Mouse (Mus musculus) skeletal muscle tissue, adult 2 months (tissue): ENCODE data around the gene Rps3a1.
A peak's percentile ranks its signal among the peaks of the same experiment; 100 is the strongest.
"Not testable (repeated sequence)": the region's sequence is repeated elsewhere in the genome, so short reads cannot be mapped to it uniquely, and the experiment has no call there.

Experiments
- DNase-seq: peaks from one replicate; pipeline ENCODE4 v3.0.0-alpha.2; 2012; ENCODE audit warnings: low read depth, low spot score

Gene Rps3a1

GRCm38 (mm10) chr3:86114659-86115338 is 27.7 kb downstream of the Rps3a1 start:
- peak; percentile 18 for DNase-seq

DNA sequence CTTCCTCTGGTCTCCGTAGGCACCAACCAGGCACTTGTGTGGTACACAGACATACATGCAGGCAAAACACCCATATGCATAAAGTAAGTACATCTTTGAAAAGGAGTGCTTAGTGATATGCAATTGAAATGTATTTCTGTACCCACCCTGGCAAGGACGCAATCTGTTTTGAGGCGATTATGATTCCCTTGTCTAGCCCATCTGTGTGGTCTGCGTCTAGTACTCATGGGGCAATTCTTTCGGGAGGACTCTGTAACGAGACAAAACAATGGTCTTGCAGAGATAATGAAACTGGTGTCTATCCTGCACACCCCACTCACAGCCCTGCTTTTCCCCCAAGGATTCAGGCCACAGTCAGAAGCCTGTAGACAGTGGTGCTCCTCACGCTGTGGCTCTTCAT is 29.7 kb downstream of the Rps3a1 start:
- no peak for DNase-seq

- peak; percentile 50 for DNase-seq
These were observed 32.4 kb downstream of the Rps3a1 start for GRCm38 (mm10) chr3:86110077-86110476.

- no peak for DNase-seq
These were observed 33.4 kb downstream of the Rps3a1 start for GRCm38 (mm10) chr3:86109099-86109498.

GRCm38 (mm10) chr3:86108576-86108975 is 33.9 kb downstream of the Rps3a1 start:
- DNase-seq = peak; percentile 7

GRCm38 (mm10) chr3:86107637-86108539 is 34.6 kb downstream of the Rps3a1 start:
- DNase-seq = no peak

GRCm38 (mm10) chr3:86106086-86106632 is 36.3 kb downstream of the Rps3a1 start:
- DNase-seq = no peak

DNA sequence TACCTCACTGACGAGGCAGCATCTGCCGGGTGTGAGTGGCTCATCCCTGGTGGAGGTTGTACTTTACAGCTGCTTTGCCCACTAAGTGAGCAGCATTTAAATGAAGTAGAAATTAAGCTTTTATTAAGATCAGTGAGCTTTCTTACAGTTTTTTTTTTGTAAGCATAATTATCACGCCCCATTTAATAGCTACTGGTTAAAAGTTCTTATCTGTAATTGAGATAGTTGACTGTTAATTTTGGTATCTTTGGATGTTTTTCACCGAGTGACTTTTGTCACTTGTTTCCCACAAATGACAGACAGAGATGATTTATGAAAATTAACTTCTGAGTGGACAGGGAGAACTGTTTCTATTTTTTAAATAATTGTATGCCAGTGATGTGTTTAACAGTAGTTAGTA is 37.6 kb downstream of the Rps3a1 start:
- DNase-seq = no peak

DNA sequence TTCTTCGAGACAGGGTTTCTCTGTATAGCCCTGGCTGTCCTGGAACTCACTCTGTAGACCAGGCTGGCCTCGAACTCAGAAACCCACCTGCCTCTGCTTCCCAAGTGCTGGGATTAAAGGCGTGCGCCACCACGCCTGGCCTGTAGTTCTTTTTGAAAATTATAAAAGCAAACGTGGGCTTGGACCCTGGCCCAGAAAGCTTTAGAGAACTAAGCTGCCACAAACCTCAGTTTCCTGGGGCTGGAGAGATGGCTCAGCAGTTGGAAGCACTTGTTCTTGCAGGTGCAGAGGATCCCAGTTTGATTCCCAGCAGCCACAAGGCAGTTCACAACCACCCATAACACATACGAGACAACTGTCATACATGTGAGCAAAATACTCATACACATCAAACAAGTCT is 38.1 kb downstream of the Rps3a1 start:
- DNase-seq = not testable (repeated sequence)

DNA sequence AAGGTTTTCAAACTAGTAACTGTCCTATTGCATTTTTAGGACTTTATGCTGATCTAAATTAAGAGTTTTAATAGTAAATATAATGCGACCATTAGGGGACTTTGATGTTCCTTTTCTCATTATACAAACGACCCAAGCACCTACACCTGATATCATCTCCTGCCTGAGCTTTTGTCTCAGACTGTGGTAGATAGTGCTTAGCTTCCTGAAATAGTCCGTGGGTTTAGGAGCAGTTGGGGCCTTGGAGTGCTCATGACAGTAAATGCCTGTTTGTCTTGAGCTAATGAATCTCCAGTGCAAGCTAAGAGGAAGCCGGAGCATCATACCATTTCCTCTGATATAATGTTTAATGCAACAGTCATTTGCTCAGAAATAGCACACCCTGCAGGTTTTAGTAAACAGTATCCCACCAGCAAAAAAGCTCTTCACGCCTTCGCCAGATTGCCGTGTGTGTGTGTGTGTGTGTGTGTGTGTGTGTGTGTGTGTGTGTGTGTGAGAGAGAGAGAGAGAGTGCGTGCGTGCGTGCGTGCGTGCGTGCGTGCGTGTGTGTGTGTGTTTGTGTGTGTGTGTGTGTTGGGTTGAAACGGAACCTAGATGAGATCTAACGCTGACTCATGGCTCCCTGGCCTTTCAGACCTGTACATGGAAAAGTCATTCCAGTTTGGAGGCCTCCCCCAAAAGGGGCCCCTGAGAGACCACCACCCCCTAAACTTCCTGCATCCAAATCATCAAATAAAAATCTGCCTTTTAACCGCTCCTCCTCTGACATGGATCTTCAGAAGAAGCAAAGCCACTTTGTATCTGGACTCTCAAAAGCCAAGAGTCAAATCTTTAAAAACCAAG is 38.8 kb downstream of the Rps3a1 start:
- DNase-seq = no peak

DNA sequence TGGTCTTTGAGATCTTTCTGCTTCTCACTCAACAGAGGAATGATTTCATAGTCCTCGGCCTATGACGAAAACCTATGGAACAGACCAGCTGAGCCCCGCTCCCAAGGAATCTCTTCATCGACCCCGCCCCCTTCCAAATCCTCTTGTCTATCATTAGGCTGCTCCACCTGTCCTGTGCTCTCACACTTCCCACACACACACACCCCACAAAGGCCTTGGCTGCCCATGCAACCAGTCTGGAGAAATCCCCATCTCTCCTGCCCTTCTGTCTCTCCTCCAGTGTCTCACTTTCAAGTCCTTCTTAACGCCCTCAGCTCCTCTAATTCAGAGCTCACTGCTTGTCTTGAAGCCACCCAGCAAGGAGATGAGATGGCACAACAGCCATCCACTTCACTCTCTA is 40.5 kb downstream of the Rps3a1 start:
- DNase-seq = no peak

GRCm38 (mm10) chr3:86093907-86094306 is 48.6 kb downstream of the Rps3a1 start:
- DNase-seq = no peak

DNA sequence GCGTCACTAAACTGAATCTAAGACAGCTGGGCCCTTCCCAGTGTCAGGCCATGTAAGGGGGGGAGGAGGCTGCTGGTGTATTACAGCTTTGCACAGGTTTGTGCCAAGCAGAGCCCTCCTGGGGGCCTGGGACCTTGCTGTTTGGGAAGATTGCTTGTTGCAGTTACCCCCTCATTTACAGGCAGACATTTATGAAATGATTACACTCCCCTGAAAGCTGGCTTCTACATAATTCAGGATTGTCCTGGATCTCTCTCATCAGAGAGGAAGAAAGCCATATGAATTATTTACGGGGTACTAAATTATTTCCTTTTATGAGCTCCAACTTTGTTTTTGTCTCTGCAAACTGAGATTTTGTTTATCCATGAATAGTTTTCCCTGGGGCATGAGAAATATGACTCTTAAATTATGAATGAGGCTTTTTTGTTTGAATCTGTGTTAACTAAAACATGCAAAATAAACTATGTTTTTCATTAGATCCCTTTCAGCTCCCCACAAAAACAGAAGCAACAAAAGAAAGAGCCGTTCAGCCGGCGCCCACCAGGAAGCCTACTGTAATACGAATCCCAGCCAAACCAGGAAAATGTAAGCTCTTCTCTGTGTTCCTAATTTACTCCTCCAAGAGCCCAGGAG is 49.2 kb downstream of the Rps3a1 start:
- no peak for DNase-seq
